Mouse (Mus musculus) forebrain, embryonic 16.5 days (tissue): ENCODE data around the gene Tsks. TPM values are rescaled to one million over a fixed set of nuclear protein-coding genes. Genes with fewer than 3 reads are reported as not detected.

Experiments used
- ATAC-seq: fragments of 200-750 bp; cut with Nextera tagmentation; 2 replicates; pipeline ENCODE4 v1.8.0; 2017; ENCODE audit warnings: mild to moderate bottlenecking, moderate library complexity
- H3K27ac ChIP-seq: fragments of 300-500 bp; sonication (generic); 2 replicates; pipeline ENCODE4 v1.5.1; 2014; ENCODE audit warnings: low read length, control low read depth
- H3K27me3 ChIP-seq: fragments of 300-500 bp; sonication (generic); replicated peaks from 2 replicates; pipeline ENCODE4 v1.6.1; 2014; ENCODE audit warnings: low read length; ENCODE audit not compliant: control insufficient read depth, insufficient read depth
- H3K36me3 ChIP-seq: fragments of 300-500 bp; sonication (generic); 2 replicates; pipeline ENCODE4 v1.6.1; 2014; ENCODE audit not compliant: control insufficient read depth, insufficient read depth
- H3K4me1 ChIP-seq: fragments of 300-500 bp; sonication (generic); replicated peaks from 2 replicates; pipeline ENCODE4 v1.6.1; 2014; ENCODE audit warnings: low read length; ENCODE audit not compliant: control insufficient read depth, insufficient read depth
- H3K4me2 ChIP-seq: fragments of 300-500 bp; sonication (generic); 2 replicates; pipeline ENCODE4 v1.6.1; 2014; ENCODE audit warnings: mild to moderate bottlenecking, low read length, control low read depth
- H3K4me3 ChIP-seq: fragments of 300-500 bp; sonication (generic); replicated peaks from 2 replicates; pipeline ENCODE4 v1.5.1; 2014; ENCODE audit warnings: mild to moderate bottlenecking, low read length, control low read depth
- H3K9ac ChIP-seq: fragments of 300-500 bp; sonication (generic); replicated peaks from 2 replicates; pipeline ENCODE4 v1.6.1; 2014; ENCODE audit warnings: low read depth, low read length, control low read depth
- H3K9me3 ChIP-seq: fragments of 300-500 bp; sonication (generic); 2 replicates; pipeline ENCODE4 v1.6.1; 2016; ENCODE audit warnings: low read length; ENCODE audit not compliant: control insufficient read depth
- WGBS: fragments of 180-500 bp; shearing (Covaris S2); extraction: QIAGEN DNeasy Blood & Tissue Kit; methylation state at CpG from one replicate; pipeline ENCODE4 v1.1.7; 2014; 5-methylcytosine and 5-hydroxymethylcytosine counted together
- polyA plus RNA-seq: library from polyadenylated mRNA; unstranded; fragments of >200 nt; fragmentation: Nextera tagmentation; extraction: Ambion mirVana; gene quantifications from 2 replicates; pipeline ENCODE4 v1.2.1, GENCODE M21; 2015

The Tsks gene
- polyA plus RNA-seq, 1 experiment from 2014 or later, result 0.15 TPM

DNA sequence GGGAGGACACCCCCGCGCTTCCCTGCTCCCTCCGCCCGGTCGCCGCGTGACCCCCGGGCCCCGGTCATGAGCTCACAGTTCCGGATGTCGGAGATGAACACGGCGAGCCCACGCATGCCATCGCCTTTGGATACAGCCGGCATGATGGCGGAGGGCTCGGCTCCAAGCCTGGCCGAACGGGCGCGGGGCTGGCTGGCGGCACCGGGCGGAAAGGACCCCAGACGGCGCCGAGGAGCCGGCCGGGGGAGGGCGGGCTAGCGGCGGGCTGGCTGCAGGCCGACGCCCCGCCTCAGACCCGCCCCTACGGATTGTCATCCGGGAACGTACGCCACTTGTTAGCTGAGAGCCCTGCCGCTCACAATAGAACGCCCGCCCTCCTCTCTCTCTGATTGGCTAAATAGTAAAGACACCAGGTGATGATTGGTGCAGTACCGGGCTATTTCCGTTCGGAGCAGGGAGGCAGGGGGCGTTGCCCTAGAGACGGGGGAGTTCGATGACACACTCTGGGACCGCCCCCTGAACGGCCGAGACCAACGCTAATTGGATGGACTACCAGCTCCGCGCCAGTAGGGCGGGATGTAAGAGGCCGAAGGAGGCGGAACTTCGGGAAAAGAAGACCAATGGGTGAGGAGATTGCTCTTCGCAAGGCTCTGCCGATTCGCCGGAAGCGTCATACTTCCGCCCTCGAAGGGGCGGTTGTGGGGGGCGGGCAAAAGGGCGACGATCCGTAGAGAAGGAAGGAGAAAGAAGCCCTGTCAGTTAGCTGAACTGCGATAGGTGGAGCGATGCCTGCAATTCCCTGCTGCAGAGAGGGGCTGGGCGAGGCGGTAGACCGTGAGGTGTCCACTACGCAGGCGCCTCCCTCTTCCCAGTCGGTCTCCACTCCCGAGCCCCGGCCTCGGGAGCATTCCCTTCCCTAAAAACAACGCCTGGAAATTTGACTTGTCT is 13.5 kb upstream of the Tsks start, which contains the start of gene Ap2a1:
Gene Ap2a1, minus strand, starts transcription at position 293 of the 948 bp plus-strand sequence.
- ATAC-seq, result peak; percentile 98
- no peaks in the 10 kb centered on the region for H3K27me3 ChIP-seq
- no peaks in the 10 kb centered on the region for H3K9me3 ChIP-seq
- peak within 1 kb of the TSS; percentile 98 for H3K27ac ChIP-seq
- 0 out of 2 replicates have a peak, but pooled peaks cover 3% of the 10 kb centered on the region for H3K36me3 ChIP-seq
- peak within 1 kb of the TSS; percentile 86 for H3K9ac ChIP-seq
- H3K4me2 ChIP-seq, result peak within 1 kb of the TSS; percentile 75
- H3K4me1 ChIP-seq, result peaks cover 19% of the 10 kb centered on the region
- peak within 1 kb of the TSS; percentile 73 for H3K4me3 ChIP-seq
- under 1% methylated on average over 83 of the region's 84 CpGs for whole genome bisulfite sequencing

DNA sequence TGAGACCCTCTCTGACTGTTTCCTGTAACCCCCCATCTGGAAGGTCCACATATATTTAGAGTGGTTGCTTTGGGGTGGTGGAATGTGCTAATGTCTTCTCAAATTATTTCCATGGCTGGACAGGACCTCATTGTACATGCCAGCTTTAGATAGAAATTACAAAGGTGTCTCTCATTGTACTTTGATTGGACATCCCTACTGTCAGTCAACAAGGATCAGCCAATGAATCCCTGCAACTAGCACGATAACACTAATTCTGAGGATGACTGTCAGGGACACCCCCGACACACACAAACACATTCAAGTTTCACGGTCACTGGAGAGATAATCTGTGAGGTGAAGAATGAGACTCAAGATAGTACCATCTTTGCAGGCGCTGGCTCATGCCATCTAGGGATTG is 4.3 kb upstream of the Tsks start:
- Histone ChIP-seq H3K36me3 (no peaks in the 10 kb centered on the region), H3K4me1 (no peaks in the 10 kb centered on the region), H3K9me3 (no peaks in the 10 kb centered on the region), H3K4me3 (no peak overlapping the region), H3K27ac (no peak overlapping the region), H3K4me2 (no peak overlapping the region), H3K9ac (no peak overlapping the region), H3K27me3 (no peaks in the 10 kb centered on the region)
- 87% methylated on average over 4 of the region's 4 CpGs for WGBS
- ATAC-seq, result no peak

DNA sequence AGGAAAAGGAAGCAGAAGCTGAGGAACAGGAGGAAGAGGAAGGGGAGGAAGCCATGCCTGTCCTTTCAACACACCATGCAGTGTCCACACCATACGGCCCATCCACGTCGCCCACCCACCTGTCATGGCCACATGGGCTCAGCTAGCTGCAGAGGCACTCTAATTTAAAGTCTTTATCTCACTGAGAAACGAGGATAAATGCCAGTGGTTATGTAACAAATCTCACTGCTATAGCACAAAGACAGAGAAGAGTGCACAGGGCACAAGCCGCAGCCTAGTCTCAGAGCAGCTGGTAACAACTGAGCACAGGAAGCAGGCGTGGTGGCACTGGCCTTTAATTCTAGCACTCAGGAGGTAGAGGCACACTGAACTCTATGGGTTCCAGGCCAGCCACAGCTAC is 6.9 kb downstream of the Tsks start:
- WGBS, result 75% methylated on average over 6 of the region's 6 CpGs
- no peak overlapping the region for H3K4me3 ChIP-seq
- H3K4me2 ChIP-seq, result no peak overlapping the region
- H3K9me3 ChIP-seq, result no peaks in the 10 kb centered on the region
- H3K9ac ChIP-seq, result no peak overlapping the region
- H3K36me3 ChIP-seq, result no peaks in the 10 kb centered on the region
- no peak for ATAC-seq
- peaks cover 28% of the 10 kb centered on the region for H3K27me3 ChIP-seq
- no peak overlapping the region for H3K27ac ChIP-seq
- H3K4me1 ChIP-seq, result peaks cover 8% of the 10 kb centered on the region

DNA sequence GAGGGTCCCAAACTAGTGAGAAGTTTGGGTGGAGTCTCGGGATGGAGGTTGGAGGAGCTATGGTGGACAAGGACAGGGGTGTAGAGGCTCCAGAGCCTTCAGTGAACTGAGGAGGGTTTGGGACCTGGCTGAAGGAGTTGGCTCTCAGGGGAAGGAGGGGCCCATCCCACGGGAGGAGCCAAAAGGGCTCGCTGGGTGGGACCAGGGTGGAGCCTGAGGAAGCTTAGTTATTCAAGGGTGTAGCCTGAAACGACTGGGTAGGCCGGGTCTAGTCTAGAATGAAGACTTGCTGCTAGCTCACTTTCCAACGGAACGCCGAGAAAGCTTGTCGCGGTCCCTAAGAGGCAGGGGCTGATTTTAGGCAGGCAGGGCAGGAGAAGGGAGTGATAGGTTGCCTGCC is 9.0 kb downstream of the Tsks start:
- ATAC-seq, result peak; percentile 31; the same call in 1 of the 2 replicates
- no peaks in the 10 kb centered on the region for H3K36me3 ChIP-seq
- peaks cover 8% of the 10 kb centered on the region for H3K4me1 ChIP-seq
- H3K9ac ChIP-seq, result peak overlapping the region; percentile 66; the same call in 1 of the 2 replicates
- H3K27ac ChIP-seq, result no peak overlapping the region
- H3K27me3 ChIP-seq, result peaks cover 28% of the 10 kb centered on the region
- H3K4me3 ChIP-seq, result peak overlapping the region; percentile 50
- H3K9me3 ChIP-seq, result no peaks in the 10 kb centered on the region
- H3K4me2 ChIP-seq, result peak overlapping the region; percentile 77
- WGBS, result 0% methylated on average over 10 of the region's 10 CpGs

DNA sequence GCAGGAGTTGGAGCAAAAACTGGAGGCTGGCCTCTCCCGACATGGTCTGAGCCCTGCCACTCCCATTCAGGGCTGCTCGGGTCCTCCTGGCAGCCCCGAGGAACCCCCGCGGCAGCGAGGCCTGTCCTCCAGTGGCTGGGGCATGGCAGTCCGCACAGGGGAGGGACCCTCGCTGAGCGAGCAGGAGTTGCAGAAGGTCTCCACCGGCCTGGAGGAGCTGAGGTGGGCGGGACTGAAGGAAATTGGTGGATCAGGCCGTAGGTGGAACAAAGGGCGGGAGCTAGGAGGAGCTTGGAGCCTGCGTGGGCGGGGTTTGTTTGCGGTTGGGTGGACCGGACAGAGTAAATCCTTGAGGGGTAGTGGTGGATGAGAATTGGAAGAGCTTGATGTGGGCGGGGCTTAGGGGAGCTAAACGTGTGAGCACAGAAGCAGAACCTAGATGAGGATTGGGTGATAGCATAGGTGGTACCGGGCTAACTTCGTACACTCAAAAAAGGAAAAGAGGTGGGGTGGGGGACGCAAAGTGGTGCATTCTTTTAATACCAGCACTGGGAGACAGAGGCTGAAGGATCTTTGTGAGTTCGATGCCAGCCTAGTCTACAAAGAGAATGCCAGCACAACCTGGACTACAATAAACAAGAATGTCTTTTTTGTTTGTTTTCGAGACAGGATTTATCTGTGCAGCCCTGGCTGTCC is 9.8 kb downstream of the Tsks start:
- H3K27ac ChIP-seq, result no peak overlapping the region
- H3K27me3 ChIP-seq, result peaks cover 28% of the 10 kb centered on the region
- peak overlapping the region; percentile 66 for H3K9ac ChIP-seq
- ATAC-seq, result peak; percentile 88
- peak overlapping the region; percentile 50 for H3K4me3 ChIP-seq
- peaks cover 8% of the 10 kb centered on the region for H3K4me1 ChIP-seq
- H3K36me3 ChIP-seq, result no peaks in the 10 kb centered on the region
- H3K9me3 ChIP-seq, result no peaks in the 10 kb centered on the region
- H3K4me2 ChIP-seq, result peak overlapping the region; percentile 77
- WGBS, result 6% methylated on average over 24 of the region's 24 CpGs

DNA sequence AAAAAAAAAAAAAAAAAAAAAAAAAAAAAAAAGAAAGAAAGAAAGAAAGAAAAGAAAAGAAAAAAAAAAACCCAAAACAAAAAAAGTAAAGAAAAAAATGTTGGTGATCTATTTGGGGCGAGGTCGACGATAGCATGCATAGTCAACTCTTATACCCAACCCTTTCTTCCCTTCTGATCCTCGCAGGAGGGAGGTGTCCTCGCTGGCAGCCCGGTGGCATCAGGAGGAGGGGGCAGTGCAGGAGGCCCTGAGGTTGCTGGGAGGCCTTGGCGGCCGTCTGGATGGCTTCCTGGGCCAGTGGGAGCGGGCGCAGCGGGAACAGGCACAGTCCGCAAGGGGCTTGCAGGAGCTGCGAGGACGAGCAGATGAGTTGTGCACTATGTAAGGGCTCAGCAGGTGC is 10.6 kb downstream of the Tsks start:
- Histone ChIP-seq H3K27ac (no peak overlapping the region), H3K9me3 (no peaks in the 10 kb centered on the region), H3K36me3 (no peaks in the 10 kb centered on the region), H3K4me2 (no peak overlapping the region), H3K9ac (no peak overlapping the region), H3K4me1 (peaks cover 8% of the 10 kb centered on the region), H3K27me3 (peaks cover 28% of the 10 kb centered on the region), H3K4me3 (no peak overlapping the region)
- no peak for ATAC-seq
- whole genome bisulfite sequencing, result 64% methylated on average over 14 of the region's 14 CpGs

DNA sequence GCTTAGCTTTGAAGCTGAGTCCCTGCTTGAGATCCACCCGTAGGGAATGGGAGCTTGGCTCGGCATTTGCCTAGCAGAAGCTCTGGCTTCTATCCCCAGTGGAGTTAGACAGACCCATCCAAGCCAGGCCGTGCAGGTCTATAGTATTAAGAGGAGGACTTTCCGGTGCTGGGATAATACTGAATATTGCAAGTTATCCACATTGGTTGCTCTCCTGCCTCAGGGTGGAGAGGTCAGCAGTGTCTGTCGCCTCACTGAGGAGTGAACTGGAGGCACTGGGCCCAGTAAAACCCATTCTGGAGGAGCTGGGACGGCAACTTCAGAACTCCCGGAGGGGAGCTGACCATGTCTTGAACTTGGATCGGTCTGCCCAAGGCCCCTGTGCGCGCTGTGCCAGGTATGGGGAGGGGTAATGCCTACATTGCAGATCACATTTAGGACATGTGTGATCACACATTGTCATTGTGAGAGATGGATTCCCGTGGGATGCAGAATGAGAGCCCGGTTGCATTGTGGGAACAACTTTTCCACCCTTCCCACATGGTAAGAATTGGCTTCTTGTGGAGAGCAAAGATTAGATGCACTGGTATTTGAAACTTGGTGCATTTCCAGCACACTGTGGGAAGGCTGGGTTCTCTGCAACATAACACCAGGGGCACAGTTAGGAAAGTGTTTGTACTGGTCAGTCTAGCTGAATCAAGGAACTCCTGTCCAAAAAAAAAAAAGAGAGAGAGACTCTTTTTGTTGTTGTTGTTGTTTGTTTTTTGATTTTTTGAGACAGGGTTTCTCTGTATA is 11.3 kb downstream of the Tsks start:
- no peak for ATAC-seq
- no peak overlapping the region for H3K9ac ChIP-seq

DNA sequence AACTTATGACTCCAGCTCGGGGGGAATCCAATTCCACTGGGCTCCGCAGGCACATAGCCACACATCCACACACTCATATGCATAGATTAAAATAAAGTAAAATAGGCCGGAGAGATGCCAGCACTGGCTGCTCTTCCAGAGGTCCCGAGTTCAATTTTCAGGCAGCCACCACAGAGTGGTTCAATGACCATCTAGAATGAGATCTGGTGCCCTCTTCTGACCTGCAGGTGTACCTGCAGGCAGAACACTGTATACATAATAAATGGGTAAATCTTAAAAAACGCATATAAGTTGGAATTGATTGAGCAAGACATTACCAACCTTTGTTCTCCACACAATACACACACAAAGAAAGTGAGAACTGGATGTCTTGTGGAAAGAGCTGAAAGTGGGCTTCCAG is 12.6 kb downstream of the Tsks start:
- H3K36me3 ChIP-seq, result no peaks in the 10 kb centered on the region
- peaks cover 8% of the 10 kb centered on the region for H3K4me1 ChIP-seq
- H3K9ac ChIP-seq, result no peak overlapping the region
- no peak overlapping the region for H3K27ac ChIP-seq
- WGBS, result 51% methylated on average over 5 of the region's 5 CpGs
- no peaks in the 10 kb centered on the region for H3K9me3 ChIP-seq
- H3K4me2 ChIP-seq, result no peak overlapping the region
- H3K4me3 ChIP-seq, result no peak overlapping the region
- peaks cover 20% of the 10 kb centered on the region for H3K27me3 ChIP-seq
- ATAC-seq, result no peak

More for the DNA sequence above, 11.3 kb downstream of the Tsks start:
- H3K4me1 ChIP-seq, result peaks cover 8% of the 10 kb centered on the region
- H3K27me3 ChIP-seq, result peaks cover 28% of the 10 kb centered on the region
- H3K4me3 ChIP-seq, result no peak overlapping the region
- no peaks in the 10 kb centered on the region for H3K9me3 ChIP-seq
- 83% methylated on average over 12 of the region's 12 CpGs for WGBS
- no peak overlapping the region for H3K27ac ChIP-seq
- no peak overlapping the region for H3K4me2 ChIP-seq
- no peaks in the 10 kb centered on the region for H3K36me3 ChIP-seq
